9 mouse cellular contexts compared by ENCODE assay signal in genomic region chr4:152212531-152212930, GRCm38 (mm10). TPM values are rescaled to one million over a fixed set of nuclear protein-coding genes. Genes with fewer than 3 reads are reported as not detected.
DNase-seq lines count a peak whose midpoint lies in the region; ATAC-seq lines count a peak whose summit lies in the region.
"Had no signal": no experiment of that assay in that cellular context is flagged by ENCODE, and none has a peak within 500 bp of the region (broad histone marks: within the 10 kb centered on the region; RNA-seq: fewer than 3 reads in every experiment).

No protein-coding gene starts in this region.

- no peak overlapping the region for H3K4me2 ChIP-seq in liver, embryonic 13.5 days
- no peak overlapping the region for H3K4me2 ChIP-seq in neural tube, embryonic 15.5 days

- H3K36me3 ChIP-seq in liver, embryonic 13.5 days: no peaks in the 10 kb centered on the region
- peaks cover 4% of the 10 kb centered on the region for H3K36me3 ChIP-seq in neural tube, embryonic 15.5 days

- no peak overlapping the region for H3K9ac ChIP-seq in liver, embryonic 13.5 days
- H3K9ac ChIP-seq in neural tube, embryonic 15.5 days (replicated peaks): no peak overlapping the region

- H3K4me3 ChIP-seq in liver, embryonic 13.5 days (replicated peaks): no peak overlapping the region
- no peak overlapping the region for H3K4me3 ChIP-seq in neural tube, embryonic 15.5 days (replicated peaks)

- no peaks in the 10 kb centered on the region for H3K9me3 ChIP-seq in liver, embryonic 13.5 days (replicated peaks)
- no peaks in the 10 kb centered on the region for H3K9me3 ChIP-seq in neural tube, embryonic 15.5 days (replicated peaks)

- H3K27ac ChIP-seq in liver, embryonic 13.5 days: peak overlapping the region; percentile 58; the same call in 1 of the 2 replicates
- H3K27ac ChIP-seq in neural tube, embryonic 15.5 days (replicated peaks): no peak overlapping the region

- peaks cover 21% of the 10 kb centered on the region for H3K4me1 ChIP-seq in liver, embryonic 13.5 days (replicated peaks)
- peaks cover 10% of the 10 kb centered on the region; the same call in 1 of the 2 replicates for H3K4me1 ChIP-seq in neural tube, embryonic 15.5 days

- peak; percentile 49 for ATAC-seq in liver, embryonic 13.5 days (ENCODE audit: low read depth)
- 0 out of 2 replicates have a peak, but pooled peaks have one; percentile 54 for ATAC-seq in neural tube, embryonic 15.5 days (ENCODE audit: low FRiP score)

- peak; percentile 37 for DNase-seq in urinary bladder, adult 2 months (ENCODE audit: low spot score)
- no peak for DNase-seq in urinary bladder, postnatal 4 days (ENCODE audit: low spot score in 2 of 2)
- peak; percentile 70 for DNase-seq in cerebellum, adult 9-11 months
- peak; percentile 61 for DNase-seq in gastrocnemius, postnatal 10 days
- DNase-seq in kidney, adult 9 months: peak; percentile 69
- DNase-seq in liver, embryonic 13.5 days: peak; percentile 22
- peak; percentile 66 to 68 for DNase-seq in thymus, postnatal 36 days

- H3K27me3 ChIP-seq in liver, embryonic 13.5 days: no peaks in the 10 kb centered on the region
- H3K27me3 ChIP-seq in neural tube, embryonic 15.5 days (replicated peaks): peaks cover 12% of the 10 kb centered on the region; the same call in 1 of the 2 replicates

- WGBS in liver, embryonic 13.5 days (ENCODE audit: insufficient replicate concordance): 34% methylated on average over 5 of the region's 5 CpGs
- WGBS in neural tube, embryonic 15.5 days: 43% methylated on average over 5 of the region's 5 CpGs

RNA-seq across cellular contexts. Expression of gene Acot7, which starts 34.6 kb away (rescaled TPM):
- 44.9 and 48.1 TPM in 2 replicates for polyA plus RNA-seq in urinary bladder, adult 2 months (2012; rRNA removed)
- 10 to 100 TPM; 11.9 to 14.1 TPM for total RNA-seq in gastrocnemius, postnatal 10 days (2021)
- polyA plus RNA-seq in liver, embryonic 13.5 days (2015; fragmentation: Nextera tagmentation; extraction: Ambion mirVana): 24.8 and 25.2 TPM in 2 replicates
- polyA plus RNA-seq in neural tube, embryonic 15.5 days (2015; fragmentation: Nextera tagmentation; extraction: Ambion mirVana): 402 and 456 TPM in 2 replicates

RNA-seq across cellular contexts. Expression of gene Hes2, which starts 53.9 kb away (rescaled TPM):
- polyA plus RNA-seq in urinary bladder, adult 2 months (2012; rRNA removed): 0.23 and 0.46 TPM in 2 replicates
- not detected for total RNA-seq in gastrocnemius, postnatal 10 days (2021)
- 0.06 TPM in 1 of 2 replicates, not detected in the other for polyA plus RNA-seq in liver, embryonic 13.5 days (2015; fragmentation: Nextera tagmentation; extraction: Ambion mirVana)
- polyA plus RNA-seq in neural tube, embryonic 15.5 days (2015; fragmentation: Nextera tagmentation; extraction: Ambion mirVana): not detected in 2 replicates
- total RNA-seq: gastrocnemius, postnatal 4 days had no signal

Comparison
In these comparisons a context has a peak if more than half of its experiments do, and no peak if none do; other contexts are left out.
1. DNase-seq: peak in urinary bladder, adult 2 months (single experiment), cerebellum, adult 9-11 months (single experiment), gastrocnemius, postnatal 10 days (single experiment), kidney, adult 9 months (single experiment), liver, embryonic 13.5 days (single experiment) and thymus, postnatal 36 days (2 of 2); none in urinary bladder, postnatal 4 days (0 of 2).